Mouse (Mus musculus): ENCODE results near the gene Med6. TPM values are rescaled to one million over a fixed set of nuclear protein-coding genes. Genes with fewer than 3 reads are reported as not detected.

Gene Med6
- 8.0 TPM for polyA plus RNA-seq (2015; fragmentation: Illumina TruSeq; extraction: RNeasy Lipid Tissue Mini Kit (QIAGEN cat#74804); ENCODE audit: insufficient read depth, low read depth, low replicate concordance)

GRCm38 (mm10) chr12:81594902-81595671 is at the start of gene Med6:
Gene Med6, minus strand, starts transcription at chr12:81595008.

GRCm38 (mm10) chr12:81630915-81631660 is 36.3 kb upstream of the Med6 start, which contains the start of gene Ttc9:
Gene Ttc9, plus strand, starts transcription at chr12:81631249.

GRCm38 (mm10) chr12:81568374-81568773 is 26.4 kb downstream of the Med6 start, which contains the start of gene Adam21:
Gene Adam21, minus strand, starts transcription at chr12:81568474.

GRCm38 (mm10) chr12:81532316-81533028 is 62.3 kb downstream of the Med6 start, which contains the start of the genes Gm20498 and Synj2bp:
Gene Gm20498, minus strand, starts transcription at chr12:81532905.
Gene Synj2bp, minus strand, starts transcription at chr12:81532911.

Other genes starting within 250 kb of the Med6 start
- 1.3 TPM for gene Gm4787, start 215.5 kb downstream of the Med6 start, polyA plus RNA-seq (2015; fragmentation: Illumina TruSeq; extraction: RNeasy Lipid Tissue Mini Kit (QIAGEN cat#74804); ENCODE audit: insufficient read depth, low read depth, low replicate concordance)
- 0.42 TPM for gene Adam4, start 173.1 kb downstream of the Med6 start, polyA plus RNA-seq (2015; fragmentation: Illumina TruSeq; extraction: RNeasy Lipid Tissue Mini Kit (QIAGEN cat#74804); ENCODE audit: insufficient read depth, low read depth, low replicate concordance)
- gene Cox16, start 109.9 kb downstream of the Med6 start, polyA plus RNA-seq (2015; fragmentation: Illumina TruSeq; extraction: RNeasy Lipid Tissue Mini Kit (QIAGEN cat#74804); ENCODE audit: insufficient read depth, low read depth, low replicate concordance): 34.0 TPM
- gene Gm20498, start 62.1 kb downstream of the Med6 start, polyA plus RNA-seq (2015; fragmentation: Illumina TruSeq; extraction: RNeasy Lipid Tissue Mini Kit (QIAGEN cat#74804); ENCODE audit: insufficient read depth, low read depth, low replicate concordance): 1.1 TPM
- 6.4 TPM for gene Synj2bp, start 62.1 kb downstream of the Med6 start, polyA plus RNA-seq (2015; fragmentation: Illumina TruSeq; extraction: RNeasy Lipid Tissue Mini Kit (QIAGEN cat#74804); ENCODE audit: insufficient read depth, low read depth, low replicate concordance)
- gene Adam21, start 26.5 kb downstream of the Med6 start, polyA plus RNA-seq (2015; fragmentation: Illumina TruSeq; extraction: RNeasy Lipid Tissue Mini Kit (QIAGEN cat#74804); ENCODE audit: insufficient read depth, low read depth, low replicate concordance): not detected
- gene Ttc9, start 36.2 kb upstream of the Med6 start, polyA plus RNA-seq (2015; fragmentation: Illumina TruSeq; extraction: RNeasy Lipid Tissue Mini Kit (QIAGEN cat#74804); ENCODE audit: insufficient read depth, low read depth, low replicate concordance): 2.1 TPM
- gene Map3k9, start 186.2 kb upstream of the Med6 start, polyA plus RNA-seq (2015; fragmentation: Illumina TruSeq; extraction: RNeasy Lipid Tissue Mini Kit (QIAGEN cat#74804); ENCODE audit: insufficient read depth, low read depth, low replicate concordance): 0.79 TPM

All from pancreas, adult 10 weeks (tissue).